Mouse (Mus musculus) kidney, adult 18-20 months (tissue): Measurements from ENCODE around the gene H2al1g.
"Not testable (repeated sequence)": the region's sequence is repeated elsewhere in the genome, so short reads cannot be mapped to it uniquely, and the experiment has no call there.

Experiments
- DNase-seq: peaks from one replicate; pipeline ENCODE4 v3.0.0; 2021

Gene H2al1g

DNA sequence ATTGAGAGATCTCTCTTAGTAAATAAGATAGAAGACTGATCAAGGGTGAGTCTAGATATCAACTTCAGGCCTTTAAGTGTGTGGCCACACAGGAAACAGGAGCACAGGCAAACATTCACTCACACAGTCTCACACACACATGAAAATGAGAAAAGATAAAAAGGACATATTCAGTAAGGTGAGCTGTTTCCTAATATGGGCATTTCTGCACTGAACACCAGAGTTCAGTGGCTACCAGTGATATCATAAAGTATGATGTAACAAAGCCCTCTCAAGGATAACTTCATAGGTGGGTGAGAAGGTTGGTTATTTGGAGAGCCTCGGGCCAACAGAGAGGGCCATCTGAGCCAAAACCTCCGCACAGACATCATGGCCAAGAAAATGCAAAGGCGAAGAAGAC lies at the start of gene H2al1g:
H2al1g (plus strand) TSS at position 301 of the 400 bp plus-strand sequence.
- not testable (repeated sequence) for DNase-seq

DNA sequence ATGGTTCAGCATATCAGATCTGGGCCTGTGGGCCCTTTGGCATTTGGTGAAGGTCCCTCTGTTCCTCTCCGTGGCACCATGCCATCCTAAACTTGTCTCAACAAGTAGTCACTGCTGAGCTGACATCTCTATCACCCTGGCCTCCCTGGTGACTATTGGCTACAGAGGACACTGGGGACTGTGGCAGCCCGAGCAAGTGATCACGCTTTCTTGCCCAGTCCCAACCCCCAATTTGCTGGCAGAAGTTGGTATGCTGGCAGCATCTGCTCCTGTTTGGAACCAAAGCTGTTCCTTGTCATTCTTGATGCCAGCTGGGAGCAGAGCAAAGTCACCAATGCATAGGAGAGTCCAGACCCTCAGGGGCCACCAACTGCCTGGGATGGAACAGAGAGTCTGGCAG lies 49.0 kb upstream of the H2al1g start:
- DNase-seq, result no peak

DNA sequence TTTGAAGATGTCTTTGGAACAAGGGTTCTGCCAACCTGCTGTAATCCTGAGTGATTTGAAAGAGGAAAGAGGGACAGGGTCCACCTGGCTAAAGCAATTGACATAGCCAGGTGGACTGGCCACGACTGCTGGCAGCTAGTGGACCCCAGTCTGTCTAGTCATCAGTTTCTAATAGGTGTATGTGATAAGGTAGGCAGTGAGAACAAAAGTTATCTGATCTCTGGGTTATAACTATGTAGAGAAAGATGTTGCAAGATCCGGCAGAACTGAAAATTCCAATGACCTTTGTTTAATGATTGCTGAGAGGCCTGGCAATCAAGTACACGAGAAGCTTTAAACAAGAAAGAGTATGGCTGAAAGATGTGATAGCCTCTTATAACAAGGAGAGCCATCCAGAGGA lies 44.9 kb upstream of the H2al1g start:
- no peak for DNase-seq

DNA sequence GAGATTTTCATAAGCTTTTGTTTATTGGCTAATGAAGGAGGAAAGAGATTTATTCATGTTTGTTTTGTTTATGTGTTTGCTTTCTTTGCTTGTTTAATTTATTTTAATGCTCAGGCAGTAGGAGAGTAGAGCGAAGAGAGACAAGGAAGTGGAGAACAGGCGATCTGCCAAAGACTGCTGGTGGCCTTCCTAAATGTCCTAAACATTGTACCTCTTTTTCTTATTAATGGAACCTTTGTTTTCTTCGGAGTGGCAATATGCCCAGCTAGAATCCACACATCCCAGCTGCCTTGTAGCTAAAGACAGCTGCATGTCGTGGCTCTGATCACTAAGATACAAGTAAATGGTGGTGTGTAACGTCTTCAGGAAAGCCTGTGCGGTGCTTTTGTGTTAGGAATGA lies 41.0 kb upstream of the H2al1g start:
- no peak for DNase-seq

DNA sequence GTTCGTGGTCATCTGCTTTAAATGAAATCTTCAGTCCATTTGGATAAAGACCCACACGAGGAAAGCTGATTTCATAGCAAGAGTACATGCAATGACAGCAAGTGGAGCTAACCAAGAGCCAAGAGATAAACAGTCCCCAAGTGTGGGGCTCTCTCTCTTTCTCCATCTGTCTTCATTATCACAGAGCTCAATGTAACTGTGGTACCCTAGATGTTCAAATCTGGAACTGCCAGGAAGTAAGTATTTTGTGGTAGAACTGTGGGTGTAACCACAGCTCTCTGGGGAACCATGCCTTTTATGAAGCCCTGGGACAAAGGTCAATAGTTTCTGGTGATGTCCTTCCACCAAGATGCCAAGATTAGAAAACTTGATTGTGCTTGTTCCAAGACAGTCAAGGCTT lies 37.3 kb upstream of the H2al1g start:
- no peak for DNase-seq

DNA sequence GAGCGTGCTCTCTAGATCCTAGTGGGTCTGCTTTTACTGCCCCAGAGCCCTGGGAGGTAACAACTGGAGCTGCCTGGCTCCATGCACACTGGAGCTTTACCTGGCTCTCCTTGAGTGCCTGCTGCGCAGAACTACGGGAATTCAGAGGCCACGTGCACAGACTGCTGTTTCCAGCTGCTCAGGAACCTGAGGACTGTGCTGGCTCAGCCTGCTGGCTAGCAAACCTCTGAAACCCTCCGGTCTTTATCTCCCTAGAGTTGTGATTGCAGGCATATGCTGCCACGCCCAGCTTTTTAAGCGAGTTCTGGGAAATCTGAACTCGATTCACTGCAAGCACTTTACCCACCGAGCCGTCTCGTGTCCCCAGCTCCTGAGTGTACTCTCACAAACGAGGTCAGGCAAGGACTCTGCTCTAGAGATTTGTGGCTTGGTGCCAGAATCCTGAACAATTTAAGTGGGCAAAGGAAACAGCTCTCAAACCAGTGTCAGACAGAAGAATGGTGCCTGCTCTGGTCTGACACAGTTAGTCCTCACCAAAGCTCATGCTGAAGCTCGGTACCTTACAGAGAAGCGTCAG lies 29.7 kb upstream of the H2al1g start:
- DNase-seq, result peak; percentile 4

DNA sequence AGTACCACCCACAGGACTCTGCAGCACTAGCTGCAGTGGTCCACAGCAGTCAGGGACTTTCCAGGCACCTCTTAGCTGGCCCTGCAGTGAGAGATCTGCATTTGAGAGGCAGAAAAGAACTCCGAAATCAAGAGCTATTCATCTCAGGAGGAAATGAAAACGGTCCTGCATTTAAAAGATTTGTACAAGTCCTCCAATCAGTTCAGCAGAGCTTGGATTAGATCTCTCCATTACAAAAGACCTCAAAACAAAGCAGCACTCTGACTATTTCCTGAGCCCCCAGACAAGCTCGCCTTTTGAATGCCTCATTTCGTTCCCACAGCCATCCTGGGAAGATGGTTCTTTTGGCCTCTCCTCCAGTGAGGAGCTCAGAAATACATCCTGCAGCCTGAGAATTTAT lies 28.8 kb upstream of the H2al1g start:
- no peak for DNase-seq

DNA sequence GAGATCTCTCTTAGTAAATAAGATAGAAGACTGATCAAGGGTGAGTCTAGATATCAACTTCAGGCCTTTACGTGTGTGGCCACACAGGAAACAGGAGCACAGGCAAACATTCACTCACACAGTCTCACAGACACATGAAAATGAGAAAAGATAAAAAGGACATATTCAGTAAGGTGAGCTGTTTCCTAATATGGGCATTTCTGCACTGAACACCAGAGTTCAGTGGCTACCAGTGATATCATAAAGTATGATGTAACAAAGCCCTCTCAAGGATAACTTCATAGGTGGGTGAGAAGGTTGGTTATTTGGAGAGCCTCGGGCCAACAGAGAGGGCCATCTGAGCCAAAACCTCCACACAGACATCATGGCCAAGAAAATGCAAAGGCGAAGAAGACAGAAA lies 19.1 kb upstream of the H2al1g start, which contains the start of gene H2al1a:
H2al1a (plus strand) TSS at position 301 of the 400 bp plus-strand sequence.
- not testable (repeated sequence) for DNase-seq

DNA sequence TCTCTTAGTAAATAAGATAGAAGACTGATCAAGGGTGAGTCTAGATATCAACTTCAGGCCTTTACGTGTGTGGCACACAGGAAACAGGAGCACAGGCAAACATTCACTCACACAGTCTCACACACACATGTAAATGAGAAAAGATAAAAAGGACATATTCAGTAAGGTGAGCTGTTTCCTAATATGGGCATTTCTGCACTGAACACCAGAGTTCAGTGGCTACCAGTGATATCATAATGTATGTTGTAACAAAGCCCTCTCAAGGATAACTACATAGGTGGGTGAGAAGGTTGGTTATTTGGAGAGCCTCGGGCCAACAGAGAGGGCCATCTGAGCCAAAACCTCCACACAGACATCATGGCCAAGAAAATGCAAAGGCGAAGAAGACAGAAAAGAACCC lies 15.9 kb upstream of the H2al1g start, which contains the start of gene H2al1b:
H2al1b (plus strand) TSS at position 301 of the 400 bp plus-strand sequence.
- not testable (repeated sequence) for DNase-seq

DNA sequence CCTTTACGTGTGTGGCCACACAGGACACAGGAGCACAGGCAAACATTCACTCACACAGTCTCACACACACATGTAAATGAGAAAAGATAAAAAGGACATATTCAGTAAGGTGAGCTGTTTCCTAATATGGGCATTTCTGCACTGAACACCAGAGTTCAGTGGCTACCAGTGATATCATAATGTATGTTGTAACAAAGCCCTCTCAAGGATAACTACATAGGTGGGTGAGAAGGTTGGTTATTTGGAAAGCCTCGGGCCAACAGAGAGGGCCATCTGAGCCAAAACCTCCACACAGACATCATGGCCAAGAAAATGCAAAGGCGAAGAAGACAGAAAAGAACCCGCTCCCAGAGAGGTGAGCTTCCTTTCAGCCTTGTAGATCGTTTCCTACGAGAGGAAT lies 12.7 kb upstream of the H2al1g start, which contains the start of gene H2al1c:
H2al1c (plus strand) TSS at position 301 of the 400 bp plus-strand sequence.
- not testable (repeated sequence) for DNase-seq

DNA sequence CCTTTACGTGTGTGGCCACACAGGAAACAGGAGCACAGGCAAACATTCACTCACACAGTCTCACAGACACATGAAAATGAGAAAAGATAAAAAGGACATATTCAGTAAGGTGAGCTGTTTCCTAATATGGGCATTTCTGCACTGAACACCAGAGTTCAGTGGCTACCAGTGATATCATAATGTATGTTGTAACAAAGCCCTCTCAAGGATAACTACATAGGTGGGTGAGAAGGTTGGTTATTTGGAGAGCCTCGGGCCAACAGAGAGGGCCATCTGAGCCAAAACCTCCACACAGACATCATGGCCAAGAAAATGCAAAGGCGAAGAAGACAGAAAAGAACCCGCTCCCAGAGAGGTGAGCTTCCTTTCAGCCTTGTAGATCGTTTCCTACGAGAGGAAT lies 9.5 kb upstream of the H2al1g start, which contains the start of gene H2al1d:
H2al1d (plus strand) TSS at position 301 of the 400 bp plus-strand sequence.
- not testable (repeated sequence) for DNase-seq

DNA sequence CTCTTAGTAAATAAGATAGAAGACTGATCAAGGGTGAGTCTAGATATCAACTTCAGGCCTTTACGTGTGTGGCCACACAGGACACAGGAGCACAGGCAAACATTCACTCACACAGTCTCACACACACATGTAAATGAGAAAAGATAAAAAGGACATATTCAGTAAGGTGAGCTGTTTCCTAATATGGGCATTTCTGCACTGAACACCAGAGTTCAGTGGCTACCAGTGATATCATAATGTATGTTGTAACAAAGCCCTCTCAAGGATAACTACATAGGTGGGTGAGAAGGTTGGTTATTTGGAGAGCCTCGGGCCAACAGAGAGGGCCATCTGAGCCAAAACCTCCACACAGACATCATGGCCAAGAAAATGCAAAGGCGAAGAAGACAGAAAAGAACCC lies 6.4 kb upstream of the H2al1g start, which contains the start of gene H2al1e:
H2al1e (plus strand) TSS at position 301 of the 400 bp plus-strand sequence.
- not testable (repeated sequence) for DNase-seq

DNA sequence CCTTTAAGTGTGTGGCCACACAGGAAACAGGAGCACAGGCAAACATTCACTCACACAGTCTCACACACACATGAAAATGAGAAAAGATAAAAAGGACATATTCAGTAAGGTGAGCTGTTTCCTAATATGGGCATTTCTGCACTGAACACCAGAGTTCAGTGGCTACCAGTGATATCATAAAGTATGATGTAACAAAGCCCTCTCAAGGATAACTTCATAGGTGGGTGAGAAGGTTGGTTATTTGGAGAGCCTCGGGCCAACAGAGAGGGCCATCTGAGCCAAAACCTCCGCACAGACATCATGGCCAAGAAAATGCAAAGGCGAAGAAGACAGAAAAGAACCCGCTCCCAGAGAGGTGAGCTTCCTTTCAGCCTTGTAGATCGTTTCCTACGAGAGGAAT lies 3.2 kb upstream of the H2al1g start, which contains the start of gene H2al1f:
H2al1f (plus strand) TSS at position 301 of the 400 bp plus-strand sequence.
- DNase-seq, result not testable (repeated sequence)

DNA sequence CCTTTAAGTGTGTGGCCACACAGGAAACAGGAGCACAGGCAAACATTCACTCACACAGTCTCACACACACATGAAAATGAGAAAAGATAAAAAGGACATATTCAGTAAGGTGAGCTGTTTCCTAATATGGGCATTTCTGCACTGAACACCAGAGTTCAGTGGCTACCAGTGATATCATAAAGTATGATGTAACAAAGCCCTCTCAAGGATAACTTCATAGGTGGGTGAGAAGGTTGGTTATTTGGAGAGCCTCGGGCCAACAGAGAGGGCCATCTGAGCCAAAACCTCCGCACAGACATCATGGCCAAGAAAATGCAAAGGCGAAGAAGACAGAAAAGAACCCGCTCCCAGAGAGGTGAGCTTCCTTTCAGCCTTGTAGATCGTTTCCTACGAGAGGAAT lies 3.1 kb downstream of the H2al1g start, which contains the start of gene H2al1h:
H2al1h (plus strand) TSS at position 301 of the 400 bp plus-strand sequence.
- DNase-seq, result not testable (repeated sequence)

DNA sequence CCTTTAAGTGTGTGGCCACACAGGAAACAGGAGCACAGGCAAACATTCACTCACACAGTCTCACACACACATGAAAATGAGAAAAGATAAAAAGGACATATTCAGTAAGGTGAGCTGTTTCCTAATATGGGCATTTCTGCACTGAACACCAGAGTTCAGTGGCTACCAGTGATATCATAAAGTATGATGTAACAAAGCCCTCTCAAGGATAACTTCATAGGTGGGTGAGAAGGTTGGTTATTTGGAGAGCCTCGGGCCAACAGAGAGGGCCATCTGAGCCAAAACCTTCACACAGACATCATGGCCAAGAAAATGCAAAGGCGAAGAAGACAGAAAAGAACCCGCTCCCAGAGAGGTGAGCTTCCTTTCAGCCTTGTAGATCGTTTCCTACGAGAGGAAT lies 6.3 kb downstream of the H2al1g start, which contains the start of gene H2al1i:
H2al1i (plus strand) TSS at position 301 of the 400 bp plus-strand sequence.
- not testable (repeated sequence) for DNase-seq

DNA sequence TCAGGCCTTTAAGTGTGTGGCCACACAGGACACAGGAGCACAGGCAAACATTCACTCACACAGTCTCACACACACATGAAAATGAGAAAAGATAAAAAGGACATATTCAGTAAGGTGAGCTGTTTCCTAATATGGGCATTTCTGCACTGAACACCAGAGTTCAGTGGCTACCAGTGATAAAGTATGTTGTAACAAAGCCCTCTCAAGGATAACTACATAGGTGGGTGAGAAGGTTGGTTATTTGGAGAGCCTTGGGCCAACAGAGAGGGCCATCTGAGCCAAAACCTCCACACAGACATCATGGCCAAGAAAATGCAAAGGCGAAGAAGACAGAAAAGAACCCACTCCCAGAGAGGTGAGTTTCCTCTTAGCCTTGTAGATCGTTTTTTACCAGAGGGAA lies 9.5 kb downstream of the H2al1g start, which contains the start of gene H2al1j:
H2al1j (plus strand) TSS at position 301 of the 400 bp plus-strand sequence.
- DNase-seq, result not testable (repeated sequence)

DNA sequence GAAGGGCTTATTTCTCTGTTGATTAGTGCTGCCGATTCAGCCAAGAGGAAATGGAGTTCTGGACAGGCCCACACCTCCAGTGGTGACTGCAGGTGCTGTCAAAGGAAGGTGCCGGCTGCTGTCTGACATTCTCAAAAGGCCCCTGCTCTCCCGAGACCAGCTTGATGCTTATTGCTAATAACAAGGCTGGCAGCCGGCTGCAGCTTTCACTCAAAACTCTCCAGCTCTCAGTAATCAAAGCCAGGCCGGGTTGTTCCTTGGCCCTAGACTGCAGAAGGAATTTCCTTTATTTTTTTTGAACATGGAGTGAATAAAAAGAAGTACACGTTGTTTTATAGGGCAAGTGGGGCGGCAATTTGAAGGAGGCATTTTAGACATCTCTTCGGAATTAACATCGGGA lies 27.7 kb downstream of the H2al1g start:
- DNase-seq, result no peak

DNA sequence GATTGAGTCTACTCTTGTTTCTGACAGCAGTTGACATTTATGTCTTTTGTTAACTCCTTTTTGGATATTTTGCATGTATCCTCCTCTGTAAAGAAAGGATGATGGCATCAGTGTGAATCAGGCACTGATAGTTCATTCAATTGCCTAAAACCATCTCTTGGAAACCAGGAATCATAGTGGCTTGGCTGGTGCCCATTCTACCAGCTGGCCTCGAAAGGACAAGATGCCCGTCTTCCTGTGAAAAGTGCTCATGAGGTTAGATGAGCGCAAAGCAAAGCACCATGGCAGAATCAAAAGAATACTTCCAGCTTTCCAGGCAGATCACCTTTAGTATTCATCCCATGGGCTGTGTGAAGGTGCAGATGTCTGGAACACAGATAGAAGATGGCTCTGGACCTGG lies 28.7 kb downstream of the H2al1g start:
- no peak for DNase-seq

DNA sequence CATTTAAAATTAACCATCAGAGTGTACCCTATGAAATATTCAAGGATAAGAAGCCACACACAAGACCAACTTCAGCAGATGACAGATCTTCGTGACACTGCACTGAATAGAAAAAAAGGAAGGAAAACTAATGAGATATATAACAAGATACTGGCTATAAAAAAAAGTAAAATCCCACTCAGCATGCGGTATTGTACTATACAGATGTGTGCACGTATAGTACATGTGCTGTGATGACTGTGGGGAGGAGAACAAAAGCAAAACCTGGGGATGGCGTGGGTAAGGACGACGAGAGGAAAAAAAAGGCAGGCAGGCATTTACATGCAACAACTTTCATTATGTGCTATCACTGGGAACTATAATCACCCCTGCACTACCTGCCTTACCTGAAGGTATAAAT lies 42.8 kb downstream of the H2al1g start:
- no peak for DNase-seq

DNA sequence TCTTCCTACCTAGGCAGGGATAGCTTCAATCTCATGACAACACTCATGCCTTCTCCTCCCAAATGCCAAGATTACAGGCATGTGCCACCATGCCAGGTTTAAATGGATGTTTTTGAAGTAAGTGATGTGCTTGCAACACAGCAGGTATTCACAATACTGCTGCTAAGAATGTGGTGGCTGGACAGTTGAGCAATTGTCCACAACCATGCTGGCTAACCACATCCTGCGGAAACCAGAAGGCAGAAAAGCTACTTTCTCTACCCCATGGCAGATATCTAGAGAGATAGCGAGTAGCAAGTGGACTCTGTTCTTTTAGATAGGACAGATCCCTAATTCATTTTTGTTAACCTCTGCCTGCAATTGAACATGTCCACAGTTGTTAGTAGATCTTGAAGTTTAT lies 43.2 kb downstream of the H2al1g start:
- no peak for DNase-seq

DNA sequence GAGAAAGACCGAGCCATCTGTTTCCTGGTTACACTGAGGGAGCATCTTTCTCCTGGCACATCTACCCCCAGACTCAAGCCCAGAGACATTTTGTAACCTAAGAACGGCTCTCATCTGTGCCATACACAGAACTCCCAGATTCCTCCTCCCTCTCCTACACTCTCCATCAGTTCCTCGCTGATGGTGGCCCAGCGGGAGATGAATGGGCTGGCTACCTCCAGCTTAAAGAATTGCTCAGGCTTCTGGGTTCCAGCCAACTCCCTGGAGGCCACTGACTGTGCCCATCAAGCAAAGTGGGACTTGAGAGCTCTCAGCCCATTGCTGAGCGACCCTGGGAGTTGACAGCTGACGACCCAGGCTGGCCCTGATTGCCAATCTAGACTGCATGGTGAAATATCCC lies 45.8 kb downstream of the H2al1g start:
- DNase-seq, result no peak

DNA sequence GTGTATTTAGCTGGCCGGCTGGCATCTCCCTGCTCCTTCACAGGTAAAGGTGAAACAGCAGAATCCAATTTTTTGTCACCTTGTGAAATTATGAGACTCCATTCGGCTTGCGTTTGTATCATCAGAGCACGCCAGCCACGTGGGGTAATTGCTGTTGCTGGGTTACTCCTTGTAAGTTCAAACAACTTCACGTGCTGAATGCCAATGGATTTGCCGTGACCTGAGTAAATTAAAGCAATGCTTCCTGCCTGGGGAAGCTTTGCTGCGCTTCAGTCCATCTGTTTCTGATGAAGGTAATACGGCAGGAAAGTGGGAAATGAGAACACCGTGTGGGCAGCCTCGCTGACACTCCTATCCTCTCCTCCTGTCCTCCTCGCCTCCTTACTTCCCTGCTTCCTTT lies 47.1 kb downstream of the H2al1g start:
- no peak for DNase-seq
